Mouse (Mus musculus) heart, embryonic 10.5 days (tissue): ENCODE results near the gene Abcg1. TPM values are rescaled to one million over a fixed set of nuclear protein-coding genes. Genes with fewer than 3 reads are reported as not detected.

Source experiments
- DNase-seq: peaks from one replicate; pipeline ENCODE4 v3.0.0-alpha.2; 2017; ENCODE audit warnings: low spot score
- H3K27ac ChIP-seq: fragments of 300-500 bp; sonication (generic); 2 replicates; pipeline ENCODE4 v1.5.1; 2016; ENCODE audit warnings: mild to moderate bottlenecking
- H3K27me3 ChIP-seq: fragments of 300-500 bp; sonication (generic); 2 replicates; pipeline ENCODE4 v1.6.1; 2016; ENCODE audit warnings: mild to moderate bottlenecking; ENCODE audit not compliant: poor library complexity, insufficient read depth, severe bottlenecking
- H3K36me3 ChIP-seq: fragments of 300-500 bp; sonication (generic); 2 replicates; pipeline ENCODE4 v1.6.1; 2016; ENCODE audit warnings: mild to moderate bottlenecking, moderate library complexity
- H3K4me1 ChIP-seq: fragments of 300-500 bp; sonication (generic); 2 replicates; pipeline ENCODE4 v1.6.1; 2016; ENCODE audit warnings: mild to moderate bottlenecking
- H3K4me3 ChIP-seq: fragments of 300-500 bp; sonication (generic); 2 replicates; pipeline ENCODE4 v1.5.1; 2016; ENCODE audit warnings: mild to moderate bottlenecking, moderate library complexity
- H3K9me3 ChIP-seq: fragments of 300-500 bp; sonication (generic); 2 replicates; pipeline ENCODE4 v1.6.1; 2016; ENCODE audit warnings: mild to moderate bottlenecking, moderate library complexity
- WGBS: fragments of 180-500 bp; shearing (Covaris S2); methylation state at CpG from one replicate; pipeline ENCODE4 v1.1.7; 2016; 5-methylcytosine and 5-hydroxymethylcytosine counted together
- polyA plus RNA-seq: library from polyadenylated mRNA; unstranded; fragments of >200 nt; fragmentation: Nextera tagmentation; extraction: Ambion mirVana; gene quantifications from 2 replicates; pipeline ENCODE4 v1.2.1, GENCODE M21; 2016

Gene Abcg1
- polyA plus RNA-seq, 1 experiment from 2014 or later, result 6.0 TPM

DNA sequence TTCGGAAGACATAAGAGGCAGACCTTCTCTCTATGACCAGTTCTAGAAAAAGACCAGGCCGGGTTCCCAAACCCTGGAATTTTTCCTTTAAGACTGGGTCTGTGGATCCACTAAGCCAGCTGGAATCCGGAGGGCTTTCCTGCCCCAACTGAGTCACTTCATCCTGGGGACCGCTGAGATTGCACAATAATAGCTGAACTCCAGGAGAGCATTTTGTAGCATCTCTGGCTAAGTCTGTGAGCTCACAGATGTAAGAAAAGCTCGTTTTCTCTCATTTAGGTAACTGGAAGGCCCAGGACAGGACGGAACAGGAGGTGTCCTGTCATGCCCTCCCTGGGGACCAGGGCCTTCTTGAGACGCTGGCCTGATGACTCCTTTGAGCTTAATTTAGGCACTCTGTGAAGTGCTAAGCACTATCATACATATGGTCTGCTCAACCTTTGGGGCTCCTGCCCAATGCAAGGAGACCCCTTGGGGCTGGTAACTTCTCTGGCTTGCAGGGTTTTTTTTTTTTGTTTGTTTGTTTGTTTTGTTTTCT is 16.6 kb downstream of the Abcg1 start:
- no peaks in the 10 kb centered on the region for H3K36me3 ChIP-seq
- H3K27me3 ChIP-seq, result no peaks in the 10 kb centered on the region
- peak overlapping the region; percentile 45 for H3K4me3 ChIP-seq
- H3K4me1 ChIP-seq, result peaks cover 80% of the 10 kb centered on the region
- no peaks in the 10 kb centered on the region for H3K9me3 ChIP-seq
- no peak for DNase-seq
- WGBS, result 18% methylated on average over 7 of the region's 7 CpGs
- peak overlapping the region; percentile 78 for H3K27ac ChIP-seq

DNA sequence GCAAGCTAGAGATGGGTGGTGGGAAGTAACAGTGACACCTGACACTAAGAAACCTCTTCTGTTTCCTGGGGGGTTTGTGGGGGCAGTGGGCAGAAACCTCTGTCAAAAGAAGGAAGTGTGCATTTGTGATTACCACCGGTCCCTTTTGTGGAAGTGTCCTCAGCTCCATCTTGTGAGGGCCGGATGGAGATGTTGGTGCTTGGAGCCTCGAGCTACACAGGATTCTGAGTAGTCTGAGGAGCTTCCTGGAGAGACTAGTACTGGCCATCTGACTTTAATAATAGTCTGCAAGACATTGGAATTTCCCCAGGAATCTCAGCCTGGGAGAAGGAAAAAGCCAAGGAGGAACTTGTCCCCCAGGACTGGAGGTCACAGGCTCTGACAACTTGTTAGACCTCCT is 17.2 kb downstream of the Abcg1 start:
- H3K27me3 ChIP-seq, result no peaks in the 10 kb centered on the region
- H3K4me3 ChIP-seq, result no peak overlapping the region
- 48% methylated on average over 3 of the region's 3 CpGs for WGBS
- peaks cover 82% of the 10 kb centered on the region for H3K4me1 ChIP-seq
- no peaks in the 10 kb centered on the region for H3K9me3 ChIP-seq
- H3K27ac ChIP-seq, result peak overlapping the region; percentile 48; the same call in 1 of the 2 replicates
- H3K36me3 ChIP-seq, result no peaks in the 10 kb centered on the region
- DNase-seq, result no peak

DNA sequence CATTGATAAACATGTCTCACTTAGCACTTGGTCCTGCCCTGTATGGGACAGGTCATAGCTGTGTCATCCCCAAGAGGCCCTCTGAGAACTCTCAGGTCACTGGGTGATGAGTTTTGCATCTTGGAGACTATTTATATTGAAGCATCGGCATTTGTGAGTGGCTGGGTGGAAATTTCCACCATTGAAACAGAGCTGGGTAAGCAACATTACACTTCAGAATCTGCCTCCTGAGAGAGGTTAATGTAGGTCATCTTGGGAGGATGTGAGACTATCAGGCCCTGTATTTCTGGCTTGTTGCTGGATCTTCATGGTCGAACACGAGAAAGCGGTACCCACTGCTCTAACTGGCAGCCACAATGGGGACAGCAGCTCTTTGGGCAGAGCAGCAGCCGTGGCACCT is 18.0 kb downstream of the Abcg1 start:
- peaks cover 82% of the 10 kb centered on the region for H3K4me1 ChIP-seq
- WGBS, result 74% methylated on average over 5 of the region's 5 CpGs
- H3K36me3 ChIP-seq, result no peaks in the 10 kb centered on the region
- H3K9me3 ChIP-seq, result no peaks in the 10 kb centered on the region
- peak overlapping the region; percentile 48; the same call in 1 of the 2 replicates for H3K27ac ChIP-seq
- no peak overlapping the region for H3K4me3 ChIP-seq
- H3K27me3 ChIP-seq, result no peaks in the 10 kb centered on the region
- no peak for DNase-seq

DNA sequence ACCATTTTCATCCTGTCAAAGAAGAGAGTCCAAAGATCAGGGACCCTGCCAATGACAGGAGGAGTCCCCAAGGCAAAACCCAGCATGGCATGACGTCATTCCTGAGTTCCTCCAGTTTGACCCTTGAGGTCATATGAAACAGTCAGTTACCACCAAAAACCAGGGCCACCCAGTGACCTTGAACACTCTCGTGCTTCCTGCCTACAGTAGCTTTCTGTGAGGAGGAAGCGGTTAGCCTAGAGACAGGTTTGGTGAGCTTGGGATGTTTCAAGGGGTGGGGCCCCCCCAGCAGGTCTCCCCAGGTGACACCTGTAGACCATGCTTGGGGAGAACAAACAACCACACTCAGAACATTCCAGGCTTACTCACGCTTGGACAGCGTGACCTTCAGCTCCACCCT is 20.1 kb downstream of the Abcg1 start:
- no peak overlapping the region for H3K4me3 ChIP-seq
- H3K27me3 ChIP-seq, result no peaks in the 10 kb centered on the region
- H3K4me1 ChIP-seq, result peaks cover 62% of the 10 kb centered on the region
- 68% methylated on average over 5 of the region's 5 CpGs for WGBS
- H3K9me3 ChIP-seq, result no peaks in the 10 kb centered on the region
- H3K27ac ChIP-seq, result peak overlapping the region; percentile 52; the same call in 1 of the 2 replicates
- DNase-seq, result no peak
- H3K36me3 ChIP-seq, result no peaks in the 10 kb centered on the region

GRCm38 (mm10) chr17:31078581-31078980 is 21.1 kb downstream of the Abcg1 start:
- WGBS, result 79% methylated on average over 11 of the region's 11 CpGs
- H3K9me3 ChIP-seq, result no peaks in the 10 kb centered on the region
- H3K27me3 ChIP-seq, result no peaks in the 10 kb centered on the region
- peak overlapping the region; percentile 72; the same call in 1 of the 2 replicates for H3K27ac ChIP-seq
- peaks cover 52% of the 10 kb centered on the region for H3K4me1 ChIP-seq
- H3K4me3 ChIP-seq, result no peak overlapping the region
- no peaks in the 10 kb centered on the region for H3K36me3 ChIP-seq
- no peak for DNase-seq

GRCm38 (mm10) chr17:31079078-31079840 is 21.8 kb downstream of the Abcg1 start:
- H3K27me3 ChIP-seq, result no peaks in the 10 kb centered on the region
- no peaks in the 10 kb centered on the region for H3K9me3 ChIP-seq
- whole genome bisulfite sequencing, result 47% methylated on average over 12 of the region's 12 CpGs
- peaks cover 45% of the 10 kb centered on the region for H3K4me1 ChIP-seq
- no peak overlapping the region for H3K4me3 ChIP-seq
- no peaks in the 10 kb centered on the region for H3K36me3 ChIP-seq
- DNase-seq, result no peak
- peak overlapping the region; percentile 72 for H3K27ac ChIP-seq

DNA sequence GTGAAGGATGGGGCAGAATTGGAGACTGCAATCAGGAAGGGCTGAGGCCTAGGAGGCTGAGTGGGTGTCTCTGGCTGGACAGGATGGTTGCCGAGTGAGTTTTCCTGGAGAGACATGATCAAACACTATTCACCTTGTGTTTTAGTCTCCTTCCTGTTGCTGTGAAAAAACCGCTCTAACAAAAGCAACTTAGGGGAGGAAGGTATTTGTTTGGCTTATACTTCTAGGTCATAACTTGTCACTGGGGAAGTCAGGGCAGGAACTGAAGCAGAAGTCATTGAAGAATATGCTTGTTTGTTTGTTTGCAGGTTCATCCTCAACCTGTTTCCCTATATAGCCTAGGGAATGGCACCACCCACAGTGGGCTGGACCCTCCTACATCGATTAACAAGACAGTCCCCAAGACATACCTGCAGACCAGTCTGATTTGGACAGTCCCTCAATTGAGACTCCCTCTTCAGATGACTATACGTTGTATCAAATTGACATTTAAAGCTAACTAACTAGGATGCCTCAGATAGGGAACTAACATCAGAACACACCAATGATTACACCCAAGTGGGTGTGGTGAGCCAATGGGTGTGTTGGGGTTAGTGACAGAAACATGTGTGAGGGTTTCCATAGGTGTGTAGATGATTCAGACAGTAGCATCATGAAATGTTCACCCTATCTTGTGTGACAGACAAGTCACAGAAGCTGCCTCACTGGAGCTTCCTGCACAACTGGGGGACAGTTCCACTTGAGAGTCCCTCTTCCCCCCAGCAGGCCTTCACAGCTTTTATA is 25.0 kb downstream of the Abcg1 start:
- 87% methylated on average over 4 of the region's 4 CpGs for WGBS
- H3K4me1 ChIP-seq, result peaks cover 30% of the 10 kb centered on the region
- no peak overlapping the region for H3K4me3 ChIP-seq
- H3K9me3 ChIP-seq, result no peaks in the 10 kb centered on the region
- H3K27me3 ChIP-seq, result no peaks in the 10 kb centered on the region
- no peak overlapping the region for H3K27ac ChIP-seq
- DNase-seq, result no peak
- no peaks in the 10 kb centered on the region for H3K36me3 ChIP-seq

GRCm38 (mm10) chr17:31085519-31085918 is 28.0 kb downstream of the Abcg1 start:
- WGBS, result 71% methylated on average over 3 of the region's 3 CpGs
- DNase-seq, result no peak
- Histone ChIP-seq H3K9me3 (no peaks in the 10 kb centered on the region), H3K4me3 (no peak overlapping the region), H3K36me3 (no peaks in the 10 kb centered on the region), H3K27me3 (no peaks in the 10 kb centered on the region), H3K27ac (no peak overlapping the region; the same call in 1 of the 2 replicates), H3K4me1 (peaks cover 28% of the 10 kb centered on the region)

DNA sequence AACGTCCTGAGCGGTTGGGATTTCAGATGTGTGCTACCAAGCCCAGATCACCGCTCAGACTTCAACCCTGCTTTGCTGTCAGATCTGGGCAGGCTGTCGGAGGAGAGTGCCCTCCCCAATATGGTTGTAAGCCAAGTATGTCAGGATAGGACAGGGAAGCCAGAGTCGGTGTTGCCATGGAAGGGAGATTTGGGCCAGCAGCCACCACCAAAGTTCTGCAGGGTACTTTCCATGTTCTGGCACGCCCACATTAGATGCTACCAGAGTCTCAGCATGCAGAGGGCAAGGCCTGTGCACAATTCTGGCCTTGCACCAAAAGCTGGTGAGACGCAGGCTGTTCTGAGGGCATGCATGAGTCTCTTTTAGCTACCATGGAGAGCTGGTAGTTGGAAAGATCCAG is 28.7 kb downstream of the Abcg1 start:
- peaks cover 34% of the 10 kb centered on the region for H3K4me1 ChIP-seq
- no peaks in the 10 kb centered on the region for H3K9me3 ChIP-seq
- 88% methylated on average over 7 of the region's 7 CpGs for WGBS
- no peaks in the 10 kb centered on the region for H3K36me3 ChIP-seq
- H3K27me3 ChIP-seq, result no peaks in the 10 kb centered on the region
- no peak for DNase-seq
- no peak overlapping the region for H3K4me3 ChIP-seq
- H3K27ac ChIP-seq, result no peak overlapping the region

DNA sequence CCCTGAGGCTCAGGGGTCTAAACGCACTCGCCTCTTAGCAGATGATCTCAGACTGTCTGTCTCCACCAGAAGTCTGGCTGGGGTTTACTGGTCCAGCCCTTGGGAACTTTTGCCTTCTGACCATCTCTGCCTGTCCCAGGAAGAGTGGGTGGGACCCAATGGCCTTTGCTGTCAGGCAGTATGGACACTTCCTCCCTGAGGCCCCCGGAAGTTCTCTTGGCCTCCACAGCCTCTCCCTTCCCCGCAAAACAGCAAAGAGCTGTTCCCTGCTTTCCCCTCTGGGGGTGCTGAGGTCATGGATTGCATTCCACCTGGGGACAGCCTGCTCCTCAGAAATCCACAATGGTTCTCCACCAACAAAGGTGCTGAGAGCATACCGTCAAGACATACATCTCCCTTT is 31.2 kb downstream of the Abcg1 start:
- Histone ChIP-seq H3K27me3 (no peaks in the 10 kb centered on the region), H3K27ac (peak overlapping the region; percentile 69; the same call in 1 of the 2 replicates), H3K36me3 (peaks cover 6% of the 10 kb centered on the region), H3K4me3 (no peak overlapping the region), H3K9me3 (peaks cover 3% of the 10 kb centered on the region; the same call in 1 of the 2 replicates), H3K4me1 (peaks cover 48% of the 10 kb centered on the region)
- WGBS, result 43% methylated on average over 5 of the region's 5 CpGs
- no peak for DNase-seq

DNA sequence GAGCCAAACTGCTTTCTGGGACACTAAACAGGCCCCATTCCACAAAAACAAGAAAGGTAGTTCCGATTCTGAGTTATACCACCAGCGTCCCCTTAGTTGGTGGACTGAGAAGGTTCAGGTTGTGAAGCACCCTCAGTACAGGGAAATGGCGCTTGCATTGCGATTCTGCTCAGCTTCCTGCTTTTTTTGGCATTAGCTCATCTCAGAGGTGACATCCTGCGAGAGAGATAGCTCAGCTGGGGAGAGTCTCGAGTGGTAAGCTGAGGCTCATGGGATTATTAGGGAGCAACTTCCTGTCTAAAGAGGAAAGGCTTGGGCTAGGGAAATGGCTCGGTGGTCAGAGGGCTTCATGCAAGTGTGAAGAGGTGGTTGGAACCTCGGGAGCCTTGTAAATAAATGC is 32.4 kb downstream of the Abcg1 start:
- WGBS, result 57% methylated on average over 8 of the region's 8 CpGs
- peaks cover 48% of the 10 kb centered on the region for H3K4me1 ChIP-seq
- no peak for DNase-seq
- no peak overlapping the region for H3K4me3 ChIP-seq
- H3K9me3 ChIP-seq, result peaks cover 3% of the 10 kb centered on the region; the same call in 1 of the 2 replicates
- peaks cover 6% of the 10 kb centered on the region; the same call in 1 of the 2 replicates for H3K27me3 ChIP-seq
- peak overlapping the region; percentile 69; the same call in 1 of the 2 replicates for H3K27ac ChIP-seq
- H3K36me3 ChIP-seq, result peaks cover 6% of the 10 kb centered on the region

DNA sequence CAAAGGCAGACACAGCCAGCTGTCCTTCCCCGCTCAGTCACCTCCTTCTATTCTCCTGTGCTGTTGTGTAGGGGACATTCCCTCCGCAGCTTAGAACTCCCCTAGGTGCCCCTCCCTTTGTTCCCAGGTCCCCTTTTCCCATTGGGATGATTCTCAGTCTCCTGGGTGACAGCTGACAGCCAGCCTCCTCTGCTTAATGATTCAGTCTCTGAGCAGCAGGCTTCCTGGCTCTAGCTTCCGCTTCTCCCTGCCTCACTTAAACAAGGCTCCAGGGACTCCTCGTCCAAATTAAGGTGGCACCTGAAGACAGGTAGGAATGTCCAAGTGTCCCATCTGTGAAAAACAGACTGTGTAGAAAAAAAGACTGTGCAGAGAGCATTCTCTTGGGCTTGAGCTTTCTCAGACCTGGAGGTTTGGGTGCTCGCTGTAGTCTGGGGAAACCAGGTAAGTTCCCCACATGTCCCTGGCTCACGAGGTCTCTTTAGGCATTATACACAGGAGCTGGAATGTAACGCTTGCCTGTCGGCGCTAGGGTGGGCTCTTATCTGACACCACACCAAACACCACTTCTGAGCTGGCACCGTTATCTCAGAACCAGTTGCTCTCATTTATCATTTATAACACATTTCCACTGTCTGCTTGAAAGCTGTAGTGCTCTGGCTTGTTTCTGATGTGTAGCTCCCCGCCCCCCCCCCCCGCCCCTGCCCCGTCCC is 33.7 kb downstream of the Abcg1 start:
- H3K36me3 ChIP-seq, result peaks cover 11% of the 10 kb centered on the region
- peaks cover 6% of the 10 kb centered on the region; the same call in 1 of the 2 replicates for H3K27me3 ChIP-seq
- WGBS, result 14% methylated on average over 13 of the region's 13 CpGs
- H3K4me1 ChIP-seq, result peaks cover 48% of the 10 kb centered on the region
- DNase-seq, result peak; percentile 86
- H3K9me3 ChIP-seq, result peaks cover 3% of the 10 kb centered on the region; the same call in 1 of the 2 replicates
- H3K4me3 ChIP-seq, result no peak overlapping the region
- H3K27ac ChIP-seq, result peak overlapping the region; percentile 72
